Mouse (Mus musculus) CD4-positive, CD25-positive, alpha-beta regulatory T cell, adult 2 months (primary cell): Measurements from ENCODE around the gene Gm5134.

Experiments used
- DNase-seq: peaks from one replicate; pipeline ENCODE4 v3.0.0-alpha.2; 2012; ENCODE audit warnings: low read depth, low spot score

Gene Gm5134

GRCm38 (mm10) chr10:75954381-75954811 lies at the start of gene Gm5134:
Gene Gm5134 (plus strand): TSS chr10:75954514.
- DNase-seq = peak; percentile 58

GRCm38 (mm10) chr10:75906882-75907281 lies 47.4 kb upstream of the Gm5134 start:
- DNase-seq = no peak

GRCm38 (mm10) chr10:75910698-75911097 lies 43.6 kb upstream of the Gm5134 start:
- DNase-seq = no peak

GRCm38 (mm10) chr10:75913013-75913589 lies 41.2 kb upstream of the Gm5134 start:
- no peak for DNase-seq

- no peak for DNase-seq
Observed at GRCm38 (mm10) chr10:75915557-75915956, 38.8 kb upstream of the Gm5134 start.

- no peak for DNase-seq
Observed at GRCm38 (mm10) chr10:75916840-75917239, 37.5 kb upstream of the Gm5134 start.

- DNase-seq = no peak
Observed at GRCm38 (mm10) chr10:75919026-75919425, 35.3 kb upstream of the Gm5134 start.

GRCm38 (mm10) chr10:75921026-75921725 lies 33.1 kb upstream of the Gm5134 start, which contains the start of gene Smarcb1:
Gene Smarcb1 (minus strand): TSS chr10:75921617.
- peak; percentile 98 for DNase-seq

- DNase-seq = peak; percentile 29
Observed at GRCm38 (mm10) chr10:75921726-75922560, 32.4 kb upstream of the Gm5134 start.

GRCm38 (mm10) chr10:75924324-75924723 lies 30.0 kb upstream of the Gm5134 start:
- peak; percentile 32 for DNase-seq

GRCm38 (mm10) chr10:75926396-75926795 lies 27.9 kb upstream of the Gm5134 start:
- DNase-seq = peak; percentile 53

GRCm38 (mm10) chr10:75930304-75930703 lies 24.0 kb upstream of the Gm5134 start:
- no peak for DNase-seq

GRCm38 (mm10) chr10:75931311-75931710 lies 23.0 kb upstream of the Gm5134 start:
- no peak for DNase-seq

- DNase-seq = peak; percentile 72
Observed at GRCm38 (mm10) chr10:75932081-75932678, 22.1 kb upstream of the Gm5134 start.

GRCm38 (mm10) chr10:75932891-75933290 lies 21.4 kb upstream of the Gm5134 start, which contains the start of gene Chchd10:
Gene Chchd10 (plus strand): TSS chr10:75933130.
- no peak for DNase-seq

- DNase-seq = no peak
Observed at GRCm38 (mm10) chr10:75934991-75935390, 19.3 kb upstream of the Gm5134 start.

GRCm38 (mm10) chr10:75935680-75936541 lies 18.4 kb upstream of the Gm5134 start, which contains the start of gene Mmp11:
Gene Mmp11 (minus strand): TSS chr10:75936496.
- DNase-seq = peak; percentile 89

- DNase-seq = peak; percentile 39
Observed at GRCm38 (mm10) chr10:75936909-75937667, 17.2 kb upstream of the Gm5134 start.

- peak; percentile 64 for DNase-seq
Observed at GRCm38 (mm10) chr10:75937851-75938643, 16.3 kb upstream of the Gm5134 start.
